Mouse (Mus musculus) fat pad, adult 2 months (tissue): Measurements from ENCODE around the gene Wnt3a.
"Not testable (repeated sequence)": the region's sequence is repeated elsewhere in the genome, so short reads cannot be mapped to it uniquely, and the experiment has no call there.

Source experiments
- DNase-seq: peaks from one replicate; pipeline ENCODE4 v3.0.0-alpha.2; 2011; ENCODE audit warnings: low read depth, low spot score; ENCODE audit errors: extremely low read depth

Gene Wnt3a

DNA sequence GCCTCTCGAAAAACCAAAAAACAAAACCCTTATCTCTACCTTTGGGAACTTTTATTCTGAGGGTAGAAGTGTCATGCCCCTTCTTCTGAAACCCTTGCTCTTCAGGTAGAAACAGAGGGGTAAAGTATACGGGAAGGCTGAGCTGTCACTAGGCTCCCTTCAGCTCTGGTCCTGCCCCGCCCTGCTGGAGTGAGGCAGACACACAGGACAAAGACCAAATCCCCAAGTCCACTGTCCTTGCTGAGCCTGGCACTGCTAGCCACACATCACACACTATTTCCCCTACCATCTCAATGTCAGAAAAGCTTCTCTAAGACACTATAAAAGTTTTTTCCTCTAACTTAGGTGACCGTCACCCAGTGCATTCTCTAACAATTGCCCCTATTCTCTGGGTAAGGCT lies 68.2 kb downstream of the Wnt3a start:
- no peak for DNase-seq

DNA sequence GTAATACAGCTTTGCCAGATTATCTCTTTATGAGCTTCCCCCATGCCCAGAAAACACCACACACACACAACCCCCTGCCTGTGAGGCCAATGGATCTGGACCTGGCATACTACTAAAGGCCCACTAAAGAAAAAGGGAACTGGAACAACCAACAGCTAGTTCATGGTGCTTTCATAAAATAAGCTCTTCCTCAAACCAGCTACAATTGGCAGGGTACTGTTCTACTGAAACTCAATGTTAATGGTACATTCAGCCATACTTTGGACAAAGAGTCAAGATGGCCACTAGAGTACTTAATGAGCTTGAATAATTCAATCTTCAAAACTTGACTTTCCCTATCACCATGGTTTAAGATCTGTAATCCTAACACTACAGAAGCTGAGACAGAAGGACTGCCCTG lies 68.9 kb downstream of the Wnt3a start:
- no peak for DNase-seq

DNA sequence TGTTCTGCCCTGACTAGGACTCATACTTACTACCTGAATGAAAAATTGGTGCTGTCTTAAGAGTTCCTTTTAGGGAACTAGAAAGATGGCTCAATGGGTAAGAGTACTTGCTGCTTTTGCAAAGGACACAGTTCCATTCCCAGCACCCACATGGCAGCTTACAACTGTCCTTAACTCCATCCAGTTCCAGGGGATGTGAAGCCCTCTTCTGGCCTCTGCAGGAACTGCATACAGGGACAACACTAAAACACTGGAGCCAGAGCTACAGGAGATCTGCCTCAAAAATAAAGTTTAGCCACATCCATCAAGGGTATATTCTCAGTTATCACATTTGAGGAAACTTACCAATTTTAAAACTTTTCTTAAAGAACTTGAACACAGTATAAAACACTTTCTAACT lies 71.5 kb downstream of the Wnt3a start:
- no peak for DNase-seq

DNA sequence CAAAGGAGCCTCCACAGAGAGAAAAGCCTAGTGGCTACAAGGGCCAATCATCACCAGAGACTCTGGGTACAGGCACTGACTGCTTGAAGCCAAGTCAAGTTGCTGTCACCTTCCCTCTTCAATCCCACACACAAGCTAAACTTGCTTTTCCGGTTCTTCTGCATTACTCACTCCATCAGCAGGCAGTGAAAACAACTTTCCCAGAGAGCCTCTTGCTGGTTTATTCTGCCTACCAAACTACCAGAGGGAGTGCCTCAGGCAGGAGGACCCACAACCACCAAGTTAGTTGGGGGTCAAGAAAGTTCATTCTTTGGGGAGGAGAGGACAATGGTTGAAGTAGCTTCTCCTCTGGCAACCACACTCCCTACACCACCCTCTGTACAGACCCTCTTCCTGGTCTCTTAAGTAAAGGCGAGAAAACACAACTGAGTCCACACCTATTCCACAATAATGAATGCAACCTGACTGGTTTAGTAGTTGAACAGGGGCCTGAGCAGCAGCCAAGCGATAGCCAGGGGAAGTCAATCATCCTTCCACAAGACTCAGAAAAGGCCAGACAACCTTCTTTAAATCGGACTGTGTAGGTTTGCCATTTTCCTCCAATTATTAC lies 72.1 kb downstream of the Wnt3a start:
- DNase-seq, result peak; percentile 84

DNA sequence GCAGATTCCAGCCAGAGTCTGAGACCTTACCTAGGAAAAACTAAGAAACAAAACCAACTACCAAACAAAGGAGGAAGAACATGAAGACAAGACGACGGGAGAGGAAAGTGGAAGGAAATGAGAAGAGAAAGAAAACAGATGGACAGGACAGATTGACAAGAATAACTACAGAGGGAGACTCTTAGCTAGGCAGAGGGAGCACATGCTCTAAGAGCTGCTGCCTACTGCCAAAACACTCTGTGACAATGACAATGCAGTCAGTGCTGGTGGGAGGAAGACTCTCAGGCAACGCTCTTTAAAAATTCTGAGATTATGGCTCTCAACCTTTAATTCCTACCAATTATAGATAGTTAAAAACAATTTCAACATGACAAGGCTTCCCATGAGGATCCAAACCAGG lies 73.6 kb downstream of the Wnt3a start:
- DNase-seq, result no peak

DNA sequence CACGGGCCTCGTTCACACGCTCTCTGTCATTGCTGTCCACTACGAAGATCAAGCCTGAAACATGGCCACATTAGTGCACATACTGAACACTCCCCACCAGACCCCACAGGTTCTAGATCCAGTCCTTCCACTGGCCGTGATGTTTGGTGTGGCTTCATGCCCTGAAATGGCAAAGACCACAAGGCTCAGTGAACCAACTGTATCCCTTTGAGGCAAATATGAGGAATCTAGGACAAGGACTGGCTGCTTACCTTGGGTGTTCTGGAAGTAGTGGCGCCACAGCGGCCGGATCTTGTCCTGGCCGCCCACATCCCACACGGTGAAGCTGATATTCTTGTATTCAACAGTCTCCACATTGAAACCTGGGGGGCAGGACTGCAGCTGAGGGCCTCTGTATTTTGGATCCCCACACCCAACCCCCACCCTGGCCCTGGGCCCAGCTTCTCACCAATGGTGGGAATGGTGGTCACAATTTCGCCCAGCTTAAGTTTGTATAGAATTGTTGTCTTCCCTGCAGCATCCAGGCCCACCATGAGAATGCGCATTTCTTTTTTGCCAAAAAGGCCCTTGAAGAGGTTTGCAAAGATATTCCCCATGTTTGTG lies 77.6 kb downstream of the Wnt3a start:
- no peak for DNase-seq

DNA sequence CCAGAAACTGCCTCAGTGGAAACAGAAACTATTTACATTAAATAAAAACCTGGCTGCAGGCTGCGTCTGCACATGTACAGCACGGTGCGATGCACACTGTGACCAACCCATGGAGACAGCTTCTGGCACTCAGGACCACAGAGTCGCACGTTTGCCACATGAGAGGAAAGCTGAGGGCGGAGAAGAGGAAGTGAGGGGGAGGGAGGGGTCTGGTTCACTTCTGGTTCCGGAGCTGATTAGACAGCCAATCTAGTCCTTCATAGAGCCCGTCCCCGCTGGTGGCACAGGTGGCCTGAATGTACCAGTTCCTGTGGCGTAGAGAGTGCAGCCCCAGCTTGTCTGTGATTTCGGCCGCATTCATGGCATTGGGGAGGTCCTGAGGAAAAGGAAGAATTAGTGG lies 78.2 kb downstream of the Wnt3a start:
- not testable (repeated sequence) for DNase-seq

DNA sequence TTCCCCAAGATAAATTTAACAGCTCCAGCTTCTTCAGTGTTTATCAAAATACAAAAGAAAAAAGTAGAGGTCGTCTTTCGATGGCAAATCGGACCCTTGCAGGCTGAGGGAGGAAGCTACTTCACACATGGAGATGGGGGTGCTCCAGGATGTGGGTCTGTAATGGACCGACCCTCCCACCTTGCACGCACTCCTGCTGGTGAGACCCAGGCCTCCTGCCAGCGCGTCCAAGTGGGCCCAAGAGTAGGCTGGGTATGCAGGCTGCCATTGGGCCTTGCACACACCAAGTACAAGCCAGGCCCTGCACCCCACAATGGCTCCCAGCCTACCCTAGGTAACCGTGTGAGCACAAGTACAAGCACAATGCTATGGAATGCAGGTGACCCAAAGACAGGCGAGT lies 79.0 kb downstream of the Wnt3a start:
- DNase-seq, result not testable (repeated sequence)

DNA sequence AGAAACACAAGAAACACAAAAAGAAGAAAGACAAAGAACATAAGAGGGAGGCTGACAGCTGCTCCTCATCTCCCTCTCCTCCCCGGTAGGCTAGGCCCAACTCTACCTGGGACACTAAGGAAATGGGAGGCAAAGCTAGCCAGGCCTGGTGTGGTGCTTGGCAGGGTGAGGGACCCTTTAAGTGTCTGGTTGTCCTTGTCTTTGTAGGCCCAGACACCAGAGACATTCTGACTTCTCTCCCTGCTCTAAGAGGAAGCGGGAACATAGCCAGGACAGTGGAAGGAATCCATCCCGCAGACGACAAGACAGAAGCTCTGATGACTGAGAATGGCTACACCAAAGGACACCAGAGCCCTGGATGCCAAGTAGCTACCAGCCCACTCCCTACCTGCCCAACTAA lies 80.5 kb downstream of the Wnt3a start:
- no peak for DNase-seq

DNA sequence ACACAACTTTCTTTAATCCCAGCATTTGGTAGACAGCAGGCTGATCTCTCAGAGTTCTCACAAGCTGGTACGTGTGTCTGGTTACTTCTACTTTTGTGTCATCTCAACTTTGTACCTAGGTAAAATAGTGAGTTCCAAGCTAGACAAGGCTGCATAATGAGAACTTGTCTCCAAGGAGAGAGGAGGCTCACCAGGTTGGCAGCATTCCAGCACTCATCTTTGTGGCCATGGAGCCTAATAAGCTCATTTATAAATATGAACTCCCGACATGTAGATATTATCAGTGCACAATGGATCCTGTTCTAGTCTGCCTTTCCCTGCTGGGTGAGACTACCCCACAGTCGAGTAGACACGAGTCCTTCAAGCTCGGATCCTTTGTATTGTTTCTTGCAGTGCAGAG lies 81.0 kb downstream of the Wnt3a start:
- no peak for DNase-seq

DNA sequence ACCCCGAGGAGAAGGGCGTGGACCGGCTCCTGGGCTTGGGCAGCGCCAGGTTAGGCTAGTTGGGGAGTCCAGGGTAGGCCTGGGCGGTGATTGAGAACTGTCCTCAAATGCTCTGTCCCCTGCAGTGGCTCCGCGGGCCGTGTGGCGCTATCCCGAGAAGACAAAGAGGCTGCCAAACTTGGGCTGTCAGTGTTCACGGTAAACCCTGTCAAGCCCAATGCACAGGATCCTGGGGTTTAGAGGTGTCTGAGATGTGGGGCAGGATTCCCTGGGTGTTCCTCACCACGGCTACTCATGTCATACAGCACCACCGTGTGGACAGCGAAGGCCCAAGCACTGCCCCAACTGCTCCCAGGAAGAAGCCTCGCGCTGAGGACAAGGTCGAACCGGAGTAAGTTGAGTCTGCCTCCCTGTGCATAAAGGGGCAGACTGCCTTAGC lies 81.5 kb downstream of the Wnt3a start:
- DNase-seq, result no peak

DNA sequence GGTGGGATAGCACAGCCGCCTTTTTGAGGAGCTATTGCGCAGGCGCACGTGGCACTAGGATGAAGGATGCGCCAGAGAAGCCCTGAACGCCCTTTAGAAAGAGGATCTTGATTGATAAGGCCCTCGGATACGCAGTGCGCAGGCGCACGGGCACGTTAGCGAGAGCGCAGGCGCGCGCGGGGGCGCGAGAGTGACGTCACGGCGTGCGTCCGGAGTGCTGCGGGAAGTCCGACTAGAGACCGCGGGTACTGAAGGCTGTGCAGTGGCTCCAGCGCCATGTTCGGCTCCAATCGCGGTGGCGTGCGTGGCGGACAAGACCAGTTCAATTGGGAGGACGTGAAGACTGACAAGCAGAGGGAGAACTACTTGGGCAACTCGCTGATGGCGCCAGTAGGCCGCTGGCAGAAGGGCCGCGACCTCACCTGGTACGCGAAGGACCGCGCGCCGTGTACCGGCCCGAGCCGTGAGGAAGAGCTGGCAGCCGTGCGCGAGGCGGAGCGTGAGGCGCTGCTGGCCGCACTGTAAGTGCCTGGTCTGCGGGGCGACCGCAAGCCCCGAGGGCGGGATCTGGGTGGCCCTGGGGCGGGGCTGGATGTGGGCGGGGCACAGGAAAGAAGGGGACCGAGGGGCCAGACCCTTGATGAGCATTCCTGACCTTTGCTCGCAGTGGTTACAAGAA lies 82.3 kb downstream of the Wnt3a start, which contains the start of gene 2310033P09Rik:
Gene 2310033P09Rik (plus strand): TSS at position 169 of the 679 bp plus-strand sequence.
- no peak for DNase-seq

DNA sequence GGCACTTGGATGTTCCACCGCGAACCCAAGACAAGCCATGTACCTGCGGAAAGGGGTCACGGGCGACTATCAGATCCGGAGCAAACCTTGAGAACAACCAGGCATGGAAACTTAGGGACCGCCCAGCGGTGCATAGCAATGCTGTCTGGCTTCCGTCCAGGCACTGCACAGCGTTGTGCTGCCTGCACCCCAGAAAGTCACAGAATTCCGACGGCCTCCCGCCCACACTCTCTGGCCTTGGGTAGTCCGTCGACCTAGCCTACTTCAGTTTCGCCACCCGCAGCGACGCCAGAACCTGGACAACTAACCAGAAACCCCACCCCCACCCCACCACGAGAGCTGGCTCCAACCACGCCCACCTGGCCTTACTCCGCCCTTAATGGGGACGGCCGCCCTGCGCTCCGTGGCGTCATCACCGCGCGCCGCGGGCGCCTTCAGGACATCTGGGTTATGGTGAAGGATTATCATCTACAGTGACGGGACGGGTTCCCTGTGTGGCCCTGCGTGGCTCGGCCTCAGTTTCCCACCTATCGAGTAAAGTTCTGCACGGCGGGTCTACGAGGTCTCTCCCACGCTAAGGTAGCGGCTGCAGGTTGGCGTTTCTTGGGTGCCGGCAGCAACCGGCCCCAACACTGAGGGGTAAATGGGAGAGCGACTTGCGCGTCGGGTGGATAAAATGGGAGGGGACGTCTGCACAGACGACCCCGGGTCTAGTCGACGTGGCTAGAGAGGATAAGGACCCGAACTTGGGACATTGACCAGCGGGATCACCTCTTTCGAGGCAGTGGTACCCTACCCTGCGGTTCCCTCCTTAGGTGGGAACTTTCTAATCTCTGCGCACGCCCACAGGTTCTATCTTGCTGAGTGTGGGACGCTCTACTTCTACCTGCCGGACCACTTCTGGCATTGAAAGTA lies 88.2 kb downstream of the Wnt3a start, which contains the start of gene Mrpl55:
Gene Mrpl55 (plus strand): TSS at position 406 of the 915 bp plus-strand sequence.
- DNase-seq, result no peak

DNA sequence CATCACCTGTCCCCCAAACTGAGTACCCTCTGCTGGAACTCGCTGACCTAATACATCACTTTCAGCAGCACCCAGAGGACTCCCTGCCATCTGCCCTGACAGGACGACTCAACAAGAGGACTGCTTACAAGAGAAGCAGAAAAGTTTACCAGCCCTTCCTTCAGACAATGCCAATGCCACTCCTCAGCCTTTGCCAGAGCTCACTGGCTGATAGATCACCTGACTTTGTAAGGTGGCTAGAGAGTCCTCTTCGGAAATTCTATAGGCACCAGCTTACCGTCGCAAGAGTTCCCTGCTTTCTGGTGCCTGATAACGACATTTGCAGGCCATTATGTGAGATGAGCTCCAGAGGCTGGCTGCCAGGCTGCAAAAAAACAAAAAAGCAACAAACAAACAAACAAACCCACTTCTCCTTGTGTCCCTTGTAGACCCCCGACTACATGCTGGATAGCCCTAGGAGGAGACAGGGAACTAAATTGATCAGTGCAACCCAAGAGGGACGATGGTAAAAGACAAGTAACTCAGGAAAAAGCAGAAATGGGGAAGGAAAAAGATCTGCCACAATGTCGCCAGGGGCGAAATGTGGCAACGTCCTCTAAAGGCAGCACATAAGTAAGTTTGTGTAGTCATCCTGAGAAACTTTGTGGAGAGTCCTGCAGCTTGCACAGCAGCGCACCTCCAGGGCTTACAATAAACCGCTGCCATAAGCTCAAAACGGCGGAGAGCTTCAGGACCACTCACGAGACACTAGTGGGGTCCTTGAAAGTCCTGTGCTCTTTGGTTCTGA lies 89.1 kb downstream of the Wnt3a start:
- DNase-seq, result no peak
